Mouse (Mus musculus) small intestine, adult 2 months (tissue): ENCODE measurements around the gene Nsd2. TPM values are rescaled to one million over a fixed set of nuclear protein-coding genes. Genes with fewer than 3 reads are reported as not detected.

Source experiments
- H3K27ac ChIP-seq: fragments of 200-500 bp; 2 replicates; pipeline ENCODE4 v1.5.1; 2012; ENCODE audit warnings: low read depth, low read length, control low read depth, inconsistent platforms; ENCODE audit not compliant: insufficient read depth
- H3K27me3 ChIP-seq: fragments of 200-500 bp; 2 replicates; pipeline ENCODE4 v1.6.1; 2012; ENCODE audit warnings: mild to moderate bottlenecking, moderate library complexity, low read length, inconsistent platforms; ENCODE audit not compliant: control insufficient read depth, insufficient read depth
- H3K36me3 ChIP-seq: fragments of 200-500 bp; 2 replicates; pipeline ENCODE4 v1.6.1; 2012; ENCODE audit warnings: mild to moderate bottlenecking, low read length, control low read depth, inconsistent platforms; ENCODE audit not compliant: control insufficient read depth, insufficient read depth
- H3K4me1 ChIP-seq: fragments of 200-500 bp; 2 replicates; pipeline ENCODE4 v1.6.1; 2012; ENCODE audit warnings: low read length, inconsistent platforms, mixed read lengths; ENCODE audit not compliant: control insufficient read depth, insufficient read depth, insufficient read length
- H3K4me3 ChIP-seq: fragments of 200-500 bp; 2 replicates; pipeline ENCODE4 v1.5.1; 2012; ENCODE audit warnings: low read depth, mild to moderate bottlenecking, control low read depth, inconsistent platforms, low read length, moderate library complexity
- CTCF ChIP-seq: fragments of 200-500 bp; IDR thresholded peaks from 2 replicates; pipeline ENCODE4 v1.5.1; 2012; ENCODE audit warnings: low read depth, mild to moderate bottlenecking, control low read depth, inconsistent platforms, low read length, moderate library complexity, mixed read lengths; ENCODE audit not compliant: insufficient replicate concordance, insufficient read length; ENCODE audit errors: extremely low read depth
- POLR2A ChIP-seq: fragments of 200-500 bp; IDR thresholded peaks from 2 replicates; pipeline ENCODE4 v1.6.1; 2012; ENCODE audit warnings: low read depth, mild to moderate bottlenecking, control low read depth, inconsistent platforms, low read length, moderate library complexity
- WGBS: fragments of 180-500 bp; shearing (Covaris S2); methylation state at CpG from one replicate; pipeline ENCODE4 v1.1.7; 2018; 5-methylcytosine and 5-hydroxymethylcytosine counted together
- polyA plus RNA-seq: library from polyadenylated mRNA; depleted of rRNA; stranded (reverse); fragments of >200 nt; gene quantifications from 2 replicates; pipeline ENCODE4 v1.2.3, GENCODE M21; 2012

Nsd2 gene
- polyA plus RNA-seq, 1 experiment, result 5.8 TPM

DNA sequence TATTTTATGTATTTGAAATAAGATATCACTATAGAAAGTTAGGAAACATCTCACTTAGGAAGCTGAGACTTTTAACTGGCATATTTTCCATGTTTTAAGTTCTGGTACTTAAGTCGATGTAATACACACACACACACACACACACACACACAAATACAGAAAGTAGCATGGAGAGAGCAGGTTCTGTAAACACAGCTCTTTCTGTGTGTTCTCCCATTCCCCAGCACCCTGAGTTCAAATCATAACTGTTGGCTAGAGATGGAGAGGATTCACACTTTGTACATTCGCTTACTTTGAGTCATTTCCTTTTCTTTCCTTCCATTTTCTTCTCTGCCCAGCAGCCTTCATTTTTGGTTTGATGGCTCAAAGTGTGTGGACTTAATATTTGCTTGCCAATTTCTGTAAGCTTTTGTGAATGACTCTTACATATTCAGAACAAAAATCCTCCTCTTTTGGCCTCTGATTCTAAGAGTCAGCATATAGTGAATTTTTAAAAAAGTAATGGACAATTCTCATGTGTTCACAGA is 1.4 kb downstream of the Nsd2 start:
- Histone ChIP-seq H3K27me3 (no peaks in the 10 kb centered on the region), H3K4me3 (no peak overlapping the region), H3K4me1 (peaks cover 2% of the 10 kb centered on the region; the same call in 1 of the 2 replicates), H3K27ac (no peak overlapping the region), H3K36me3 (no peaks in the 10 kb centered on the region)
- WGBS, result 17% methylated on average over 2 of the region's 2 CpGs
- no peak for TF ChIP-seq CTCF
- TF ChIP-seq POLR2A, result no peak

DNA sequence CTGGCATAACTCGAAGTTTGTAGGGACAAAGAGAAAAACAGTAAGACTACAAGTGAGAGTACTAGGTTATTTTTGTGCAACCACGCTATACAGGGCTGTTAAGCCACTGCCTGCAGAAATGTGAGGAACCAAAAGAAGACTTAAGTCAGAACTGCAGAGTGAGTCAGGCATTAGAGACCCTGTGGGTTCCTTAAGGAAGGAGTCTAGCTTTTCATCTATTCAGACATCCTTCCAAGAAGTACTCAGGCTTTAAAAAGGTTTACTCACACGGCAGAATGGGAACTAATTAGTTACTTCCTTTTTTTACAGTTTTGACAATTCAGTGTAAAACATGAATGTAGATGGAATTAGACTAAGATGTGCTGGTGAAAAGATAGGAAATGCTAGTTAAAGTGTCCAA is 1.9 kb downstream of the Nsd2 start:
- Histone ChIP-seq H3K27me3 (no peaks in the 10 kb centered on the region), H3K27ac (no peak overlapping the region), H3K4me3 (no peak overlapping the region), H3K36me3 (no peaks in the 10 kb centered on the region), H3K4me1 (peaks cover 2% of the 10 kb centered on the region; the same call in 1 of the 2 replicates)
- 30% methylated on average over 3 of the region's 3 CpGs for WGBS
- TF ChIP-seq CTCF (no peak), POLR2A (no peak)

DNA sequence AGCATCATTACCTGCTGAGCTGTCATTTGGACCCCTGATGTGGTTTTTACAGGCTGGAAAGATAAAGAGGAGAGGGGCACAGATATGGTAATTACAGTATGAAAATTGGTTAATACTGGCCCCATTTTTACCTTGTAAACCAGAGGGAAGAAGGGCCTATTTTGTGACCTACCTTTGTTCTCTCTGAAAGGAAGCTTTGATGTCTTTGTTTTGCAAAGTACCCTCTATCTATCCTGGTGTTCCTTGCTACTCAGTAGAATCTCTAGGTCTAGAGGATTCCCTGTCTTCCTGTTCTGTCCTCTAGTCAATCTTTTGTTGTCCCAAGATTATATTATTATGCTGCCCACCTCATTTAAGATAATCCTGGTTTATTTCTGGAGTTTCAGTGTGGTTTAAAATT is 5.5 kb downstream of the Nsd2 start:
- no peaks in the 10 kb centered on the region for H3K27me3 ChIP-seq
- H3K27ac ChIP-seq, result no peak overlapping the region
- H3K4me3 ChIP-seq, result no peak overlapping the region
- TF ChIP-seq POLR2A (no peak), CTCF (no peak)
- H3K4me1 ChIP-seq, result no peaks in the 10 kb centered on the region
- H3K36me3 ChIP-seq, result no peaks in the 10 kb centered on the region; the same call in 1 of the 2 replicates

DNA sequence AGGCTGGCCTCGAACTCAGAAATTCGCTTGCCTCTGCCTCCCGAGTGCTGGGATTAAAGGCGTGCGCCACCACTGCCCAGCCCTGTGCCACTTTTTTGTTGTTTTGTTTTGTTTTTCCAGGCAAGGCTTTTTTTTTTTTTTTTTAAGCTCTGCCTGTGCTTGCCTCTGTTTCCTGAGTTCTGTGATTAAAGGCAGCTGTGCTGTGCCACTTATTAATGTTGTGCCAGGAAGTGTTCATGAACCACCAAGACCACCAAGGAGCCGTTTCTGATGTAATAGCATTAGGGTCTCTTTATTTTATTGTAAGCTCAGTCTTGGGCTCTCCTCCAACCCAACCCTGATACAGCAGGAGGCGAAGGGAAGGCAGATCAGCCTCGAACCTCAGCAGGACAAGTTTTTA is 7.6 kb downstream of the Nsd2 start:
- no peak overlapping the region for H3K4me3 ChIP-seq
- H3K27me3 ChIP-seq, result no peaks in the 10 kb centered on the region
- no peak for TF ChIP-seq POLR2A
- no peak for TF ChIP-seq CTCF
- H3K36me3 ChIP-seq, result no peaks in the 10 kb centered on the region; the same call in 1 of the 2 replicates
- H3K4me1 ChIP-seq, result no peaks in the 10 kb centered on the region
- H3K27ac ChIP-seq, result no peak overlapping the region
- WGBS, result 86% methylated on average over 8 of the region's 8 CpGs

DNA sequence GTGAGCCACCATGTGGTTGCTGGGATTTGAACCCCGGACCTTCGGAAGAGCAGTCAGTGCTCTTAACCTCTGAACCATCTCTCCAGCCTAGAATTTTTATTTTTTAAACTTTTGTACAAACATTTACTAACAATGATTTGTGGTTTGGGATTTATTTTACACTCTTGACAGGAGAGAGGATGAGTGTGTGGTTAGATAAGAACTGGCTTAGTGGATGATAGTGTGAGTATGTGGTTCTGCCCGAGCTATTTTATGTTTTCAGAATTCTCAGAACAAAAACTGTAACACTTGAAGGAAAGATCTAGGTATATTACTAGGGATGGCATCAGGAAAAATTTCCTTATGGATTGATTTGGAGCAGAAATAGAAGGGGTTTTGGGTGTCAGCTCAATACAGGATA is 9.4 kb downstream of the Nsd2 start:
- WGBS, result 84% methylated on average over 3 of the region's 3 CpGs

DNA sequence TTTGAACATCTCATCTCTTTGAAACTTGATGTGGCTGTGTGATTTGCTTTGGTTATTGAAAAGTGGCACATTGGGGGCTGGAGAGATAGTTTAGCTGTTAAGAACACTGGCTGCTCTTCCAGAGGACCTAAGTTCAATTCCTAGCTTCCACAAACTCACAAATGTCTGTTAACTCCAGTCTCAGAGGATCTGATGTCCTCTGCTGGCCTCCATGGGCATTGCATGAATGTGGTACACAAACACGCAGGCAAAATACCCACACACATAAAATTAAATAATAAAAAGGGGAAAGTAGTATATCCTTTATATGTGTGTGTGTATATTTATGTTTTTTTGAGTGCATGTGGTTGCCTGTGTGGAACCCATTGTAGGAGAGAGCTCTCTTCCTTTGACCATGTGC is 10.3 kb downstream of the Nsd2 start:
- Histone ChIP-seq H3K4me1 (no peaks in the 10 kb centered on the region), H3K27me3 (no peaks in the 10 kb centered on the region)
- 74% methylated on average over 1 of the region's 1 CpGs for WGBS

More for the DNA sequence above, 9.4 kb downstream of the Nsd2 start:
- Histone ChIP-seq H3K36me3 (no peaks in the 10 kb centered on the region; the same call in 1 of the 2 replicates), H3K27ac (no peak overlapping the region), H3K27me3 (no peaks in the 10 kb centered on the region), H3K4me1 (no peaks in the 10 kb centered on the region), H3K4me3 (no peak overlapping the region)
- no peak for TF ChIP-seq CTCF

DNA sequence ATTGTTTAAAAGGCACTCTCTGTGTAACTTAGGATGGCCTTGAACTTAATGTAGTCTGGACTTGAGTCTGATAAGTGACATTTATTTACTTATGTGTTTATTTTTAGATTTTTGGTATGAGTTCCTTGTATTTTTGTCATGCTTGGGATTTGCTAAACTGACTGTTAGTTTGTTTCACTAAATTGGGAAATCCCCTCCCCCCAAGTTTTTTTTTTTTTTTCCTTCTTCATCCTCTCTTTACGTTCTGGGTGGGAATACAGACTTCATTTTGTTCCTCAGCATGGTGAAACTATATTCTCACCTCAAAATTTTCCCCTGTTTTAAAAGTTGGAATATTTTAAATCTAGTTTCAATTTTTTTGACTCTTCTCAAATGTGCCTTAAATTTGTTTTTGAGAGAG is 20.8 kb downstream of the Nsd2 start:
- no peak overlapping the region for H3K4me3 ChIP-seq
- WGBS, result 90% methylated on average over 1 of the region's 1 CpGs
- TF ChIP-seq POLR2A (no peak), CTCF (no peak)

More for the DNA sequence above, 10.3 kb downstream of the Nsd2 start:
- TF ChIP-seq POLR2A (no peak), CTCF (no peak)
- Histone ChIP-seq H3K4me3 (no peak overlapping the region), H3K36me3 (no peaks in the 10 kb centered on the region; the same call in 1 of the 2 replicates), H3K27ac (no peak overlapping the region)

More for the DNA sequence above, 20.8 kb downstream of the Nsd2 start:
- no peaks in the 10 kb centered on the region for H3K4me1 ChIP-seq
- H3K27ac ChIP-seq, result no peak overlapping the region
- peaks cover 7% of the 10 kb centered on the region for H3K36me3 ChIP-seq
- H3K27me3 ChIP-seq, result no peaks in the 10 kb centered on the region
